Mouse (Mus musculus) cortical plate, adult 2 months (tissue): ENCODE measurements around the gene Akna.

ENCODE experiments used
- CTCF ChIP-seq: fragments of 200-500 bp; IDR thresholded peaks from 2 replicates; pipeline ENCODE4 v1.5.1; 2011; ENCODE audit warnings: mild to moderate bottlenecking, control low read depth, low read length; ENCODE audit not compliant: insufficient read depth; ENCODE audit errors: extremely low read depth
- POLR2A ChIP-seq: fragments of 200-500 bp; IDR thresholded peaks from 2 replicates; pipeline ENCODE4 v1.6.1; 2011; ENCODE audit warnings: mild to moderate bottlenecking, low read length, control low read depth; ENCODE audit not compliant: insufficient read depth; ENCODE audit errors: extremely low read depth

GRCm38 (mm10) chr4:63410583-63410934, 7.4 kb upstream of the Akna start:
- TF ChIP-seq CTCF (no peak), POLR2A (no peak)
